Mouse (Mus musculus) CD4-positive helper T cell, adult 2 months (primary cell): ENCODE results near the gene Fbxo48.
A peak's percentile ranks its signal among the peaks of the same experiment; 100 is the strongest.

Experiments
- DNase-seq: peaks from one replicate; pipeline ENCODE4 v3.0.0-alpha.2; 2012; ENCODE audit warnings: low read depth, missing footprints, low spot score

The Fbxo48 gene

DNA sequence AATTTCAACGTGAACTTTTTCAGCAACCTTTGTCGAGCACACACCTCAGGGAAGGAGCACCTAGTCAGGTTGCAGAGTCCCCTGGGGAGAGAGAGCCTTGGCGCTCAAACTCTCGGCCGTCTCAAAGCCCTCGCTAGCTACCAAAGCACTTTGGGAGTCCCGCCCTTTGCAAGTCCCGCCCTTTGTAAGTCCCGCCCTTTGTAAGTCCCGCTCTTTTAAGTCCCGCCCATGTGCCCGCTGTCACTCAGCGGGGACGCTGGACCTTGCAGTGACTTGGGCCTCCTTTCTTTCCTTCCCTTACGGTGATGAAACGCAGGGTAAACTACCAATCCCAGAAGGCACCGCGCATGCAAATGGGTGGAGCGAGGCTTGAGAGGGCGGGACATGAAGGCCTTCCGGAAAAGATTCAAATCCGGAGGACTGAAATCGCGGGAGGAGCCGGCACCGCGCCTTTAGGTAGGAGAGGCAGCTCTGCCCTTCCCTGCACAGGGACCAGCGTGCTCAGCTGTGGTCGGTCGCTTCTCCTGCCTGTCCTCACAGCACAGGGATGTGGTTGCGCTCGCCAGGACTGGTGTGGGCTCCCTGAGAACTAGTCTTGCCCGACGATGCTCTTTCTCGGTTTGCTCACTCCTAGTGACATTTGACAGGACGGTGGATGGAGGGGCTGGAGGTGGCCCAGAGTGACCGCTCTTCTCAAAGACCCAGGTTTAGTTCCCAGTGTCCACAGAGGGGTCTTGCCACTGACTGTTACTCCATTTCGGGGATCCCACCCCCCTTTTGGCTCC lies at the start of gene Fbxo48:
TSS of gene Fbxo48 (plus strand) at position 400 of the 785 bp plus-strand sequence.
- DNase-seq: peak; percentile 99

DNA sequence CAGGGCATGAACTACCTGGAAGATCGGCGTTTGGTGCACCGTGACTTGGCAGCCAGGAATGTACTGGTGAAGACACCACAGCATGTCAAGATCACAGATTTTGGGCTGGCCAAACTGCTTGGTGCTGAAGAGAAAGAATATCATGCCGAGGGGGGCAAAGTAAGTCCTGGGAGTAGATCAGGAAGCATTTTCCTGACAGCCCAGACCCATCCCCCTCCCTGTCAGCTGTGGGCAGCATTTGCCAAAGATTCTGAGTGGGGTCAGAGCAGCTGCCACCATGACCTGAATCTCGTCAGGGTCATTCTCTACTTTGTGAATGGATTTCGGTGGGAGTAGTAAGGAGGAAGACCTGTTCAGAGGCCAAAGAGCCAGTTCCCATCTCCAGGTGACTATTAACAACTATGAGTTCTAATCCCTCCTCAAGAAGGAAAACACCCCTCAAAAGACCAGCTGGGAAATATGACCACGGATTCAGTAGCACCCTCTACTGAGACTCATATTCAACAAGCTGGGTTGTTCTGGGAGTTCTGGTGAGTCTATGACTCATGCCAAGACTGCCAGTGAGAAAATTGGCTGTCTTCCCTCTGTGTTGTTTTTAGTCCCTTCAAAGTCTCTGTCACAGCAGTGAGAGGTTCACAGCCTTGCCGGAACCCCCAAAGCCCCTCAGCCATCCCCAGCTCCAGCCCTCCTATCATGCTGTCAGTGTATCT lies 46.7 kb upstream of the Fbxo48 start:
- no peak for DNase-seq

DNA sequence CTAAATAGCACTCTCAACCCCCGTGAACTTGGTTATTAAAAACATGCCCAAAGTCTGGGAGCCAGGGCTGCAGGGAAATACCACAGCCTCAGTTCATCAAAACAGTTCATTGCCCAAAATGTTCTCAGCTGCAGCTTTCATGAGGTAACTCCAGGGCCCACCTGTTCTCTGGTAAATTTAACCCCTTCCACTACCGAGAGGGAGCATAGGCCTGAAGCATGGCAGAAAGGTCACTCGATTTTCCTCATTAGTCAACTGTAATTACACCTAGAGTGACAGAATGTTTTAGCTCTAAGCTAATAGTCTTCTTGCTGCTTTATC lies 46.2 kb upstream of the Fbxo48 start:
- DNase-seq: no peak

DNA sequence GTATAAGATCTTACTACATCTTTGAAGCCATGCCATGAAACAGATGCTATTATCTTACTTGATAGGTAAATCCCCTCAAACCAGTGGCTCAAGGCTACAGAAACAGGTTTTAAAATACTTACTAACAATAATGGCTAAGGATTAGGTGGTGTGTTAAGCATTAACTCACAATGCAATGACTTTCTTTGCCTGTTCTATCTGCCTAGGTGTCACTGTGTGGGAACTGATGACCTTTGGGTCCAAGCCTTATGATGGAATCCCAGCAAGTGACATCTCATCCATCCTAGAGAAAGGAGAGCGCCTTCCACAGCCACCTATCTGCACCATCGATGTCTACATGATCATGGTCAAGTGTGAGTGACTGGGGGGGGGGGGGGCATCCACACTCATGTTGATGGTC lies 44.6 kb upstream of the Fbxo48 start:
- DNase-seq: no peak

DNA sequence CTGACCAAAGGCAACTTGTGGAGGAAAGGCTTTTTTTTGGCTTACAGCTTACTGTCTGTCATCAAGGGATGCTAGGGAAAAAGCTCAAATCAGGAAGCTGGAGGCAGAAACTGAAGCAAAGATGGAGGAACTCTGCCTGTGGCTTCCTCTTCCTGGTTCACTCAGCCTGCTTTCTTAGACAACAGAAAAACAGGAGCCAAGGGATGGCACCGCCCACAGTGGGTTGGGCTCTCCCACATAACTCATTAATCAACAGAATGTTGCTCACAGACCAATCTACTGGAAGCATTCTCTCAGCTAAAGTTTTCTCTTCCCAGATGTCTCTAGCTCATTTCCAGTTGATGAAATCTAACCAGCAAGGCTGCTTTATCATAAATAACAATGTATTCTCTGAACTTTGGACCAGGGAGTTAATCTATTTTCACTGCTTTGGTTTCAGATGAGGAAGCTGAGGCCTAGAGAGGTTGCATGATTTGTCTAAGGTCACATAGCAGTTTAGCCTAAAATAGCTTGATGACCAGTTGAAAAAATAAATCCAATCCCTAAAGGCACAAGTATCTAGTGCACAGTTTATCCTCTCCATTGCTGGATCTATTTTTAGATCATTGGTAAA lies 43.6 kb upstream of the Fbxo48 start:
- DNase-seq: no peak

DNA sequence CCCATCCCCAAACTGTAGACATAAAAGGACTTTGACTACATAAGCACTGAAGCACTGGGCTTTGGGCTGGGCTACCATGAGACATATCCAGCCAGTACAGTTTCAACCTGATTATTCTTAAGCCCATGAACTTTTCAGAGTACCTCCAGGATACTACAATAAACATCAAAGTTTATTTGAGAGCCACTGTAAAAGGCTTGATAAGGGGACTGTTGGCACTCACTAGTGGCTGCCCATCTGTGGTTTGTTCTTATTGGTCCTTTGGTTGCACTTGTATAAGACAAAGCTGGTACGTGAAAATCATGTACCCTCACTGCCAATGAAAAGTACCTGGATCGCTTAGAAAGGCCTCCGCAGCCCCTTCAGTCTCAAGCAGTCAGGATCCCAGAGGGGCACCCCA lies 36.4 kb upstream of the Fbxo48 start:
- DNase-seq: no peak

DNA sequence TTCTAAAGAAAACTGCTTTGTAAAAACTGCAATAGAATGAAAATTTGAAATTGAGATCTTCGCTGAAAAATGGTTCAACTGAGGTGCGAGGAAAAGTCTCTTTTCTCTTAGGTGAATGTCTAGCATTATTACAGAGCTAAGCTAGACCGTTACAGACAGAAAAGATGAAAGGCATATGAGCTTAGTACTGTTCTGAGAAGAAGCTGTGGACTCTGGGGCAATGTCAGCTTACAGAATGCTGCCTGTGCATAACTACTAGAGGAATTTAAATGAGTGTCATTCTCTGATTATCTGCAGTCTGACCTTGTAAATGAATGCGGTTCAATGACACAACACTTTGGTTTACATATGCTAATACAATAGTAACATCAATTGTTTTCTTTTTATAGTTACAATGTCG lies 35.3 kb upstream of the Fbxo48 start:
- no peak for DNase-seq

DNA sequence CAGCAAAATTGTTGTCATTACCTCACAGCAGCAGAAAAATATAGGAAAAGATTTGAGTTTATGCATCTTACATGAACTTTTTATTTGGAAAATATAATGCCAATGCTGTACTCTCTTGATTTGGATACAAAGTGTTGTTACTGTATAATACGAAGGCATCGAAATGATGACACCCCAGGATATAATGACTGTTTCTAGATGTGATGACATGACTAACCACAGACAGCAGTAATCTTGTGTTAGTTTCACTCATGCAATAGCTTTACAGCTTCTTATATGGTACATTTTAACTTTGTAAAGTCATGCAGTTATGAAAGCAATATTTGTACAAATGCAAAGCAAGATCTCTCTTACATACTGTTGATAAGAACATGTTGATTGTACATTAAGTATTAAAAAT lies 33.7 kb upstream of the Fbxo48 start:
- DNase-seq: no peak

DNA sequence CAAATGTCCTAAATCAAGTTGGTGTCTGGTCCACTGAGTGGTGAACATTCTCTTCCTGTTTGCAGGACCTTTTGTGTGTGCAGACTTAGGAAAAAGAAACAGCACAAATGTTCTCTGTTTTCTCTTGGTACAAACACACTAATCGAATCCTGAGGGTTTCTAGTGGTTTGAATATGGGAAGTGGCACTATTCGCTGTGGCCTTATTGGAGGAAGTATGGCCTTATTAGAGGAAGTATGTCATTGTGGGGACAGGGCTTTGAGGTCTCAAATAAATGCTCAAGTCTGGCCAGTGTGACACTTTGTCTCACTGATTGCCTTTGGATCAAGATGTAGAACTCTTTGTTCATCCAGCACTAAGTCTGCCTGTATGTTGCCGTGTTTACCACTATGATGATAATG lies 19.0 kb upstream of the Fbxo48 start:
- DNase-seq: no peak

DNA sequence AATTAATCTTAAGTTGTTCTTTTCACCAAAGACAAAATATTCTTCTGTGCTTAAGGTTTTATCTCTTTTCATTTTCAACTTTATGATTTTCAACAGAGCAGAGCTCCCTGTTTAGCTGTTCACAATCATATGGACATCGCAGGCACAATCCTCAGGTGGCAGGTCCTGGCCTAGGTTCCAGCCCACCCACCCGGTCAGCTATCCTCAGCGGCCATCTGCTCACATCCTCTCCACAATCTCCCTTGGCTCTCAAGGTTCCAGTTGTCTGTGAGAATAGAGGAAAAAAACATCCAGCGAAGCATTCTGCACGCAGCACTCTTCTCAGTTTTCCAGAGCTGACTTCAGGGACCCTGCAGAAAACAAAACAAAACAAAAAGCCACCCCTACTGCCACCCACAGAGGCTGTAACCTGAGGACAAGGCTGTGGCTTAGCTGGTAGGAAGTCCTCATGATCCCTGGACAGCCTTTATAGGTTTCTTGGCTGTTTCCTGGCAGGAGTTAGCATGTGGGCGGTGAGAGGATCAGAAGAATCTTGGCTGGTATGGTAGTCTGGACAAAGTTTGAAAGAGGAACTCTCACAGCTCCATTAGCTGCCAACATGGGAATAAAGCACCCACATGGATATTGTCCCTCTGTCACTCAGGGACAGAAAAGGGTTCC lies 15.5 kb upstream of the Fbxo48 start:
- DNase-seq: no peak

DNA sequence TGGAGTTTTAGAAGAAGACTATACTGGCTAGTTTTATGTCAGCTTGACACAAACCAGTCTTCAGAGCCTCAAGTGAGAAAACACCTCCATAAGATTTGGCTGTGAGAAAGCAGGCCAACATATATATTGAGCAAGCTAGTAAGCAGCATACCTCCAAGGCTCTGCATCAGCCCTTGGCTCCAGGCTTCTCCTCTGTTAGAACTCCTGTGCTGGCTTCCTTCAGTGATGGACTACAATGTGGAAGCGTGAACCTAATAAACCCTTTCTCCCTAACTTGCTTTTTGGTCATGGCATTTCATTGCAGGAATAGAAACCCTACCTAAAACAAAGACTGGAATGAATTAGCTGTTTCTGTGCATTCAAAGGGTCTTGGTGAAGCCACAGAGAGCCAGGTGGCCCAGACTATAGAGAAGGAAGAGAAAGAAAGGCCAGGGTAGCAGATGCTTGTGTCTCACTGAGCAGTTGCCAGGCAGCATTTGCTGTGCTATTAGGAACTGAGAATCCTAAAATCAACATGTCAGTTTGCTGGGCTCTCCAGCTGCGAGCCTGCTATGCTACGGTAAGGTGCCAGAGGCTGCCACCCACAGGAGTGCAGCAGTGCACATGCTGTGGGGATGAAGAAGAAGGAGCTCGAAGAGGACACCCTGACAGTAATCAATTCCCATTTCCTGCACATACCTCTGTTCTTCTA lies 9.9 kb upstream of the Fbxo48 start:
- no peak for DNase-seq

DNA sequence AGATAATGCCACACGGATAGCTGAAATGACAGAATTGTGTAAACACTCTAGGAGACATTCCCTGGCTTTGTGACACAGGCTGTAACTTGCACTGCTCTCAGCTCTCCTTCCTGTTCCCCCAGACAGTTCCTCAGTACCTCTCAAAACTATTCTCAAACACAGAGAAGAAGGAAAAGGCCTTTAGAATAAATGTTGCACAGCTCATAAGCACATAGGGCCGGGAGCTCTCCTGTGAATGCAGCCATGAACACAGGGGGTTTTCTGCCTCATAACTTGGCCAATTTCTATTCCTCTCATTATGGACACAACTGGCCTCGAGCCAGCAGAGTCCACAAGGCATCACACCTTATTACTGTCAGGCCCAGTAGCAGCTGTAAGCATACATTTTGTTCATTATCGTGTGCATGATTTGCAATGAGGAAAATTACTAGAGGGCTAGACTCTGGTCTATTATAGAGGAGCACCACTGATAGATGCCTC lies 9.2 kb upstream of the Fbxo48 start:
- DNase-seq: no peak

DNA sequence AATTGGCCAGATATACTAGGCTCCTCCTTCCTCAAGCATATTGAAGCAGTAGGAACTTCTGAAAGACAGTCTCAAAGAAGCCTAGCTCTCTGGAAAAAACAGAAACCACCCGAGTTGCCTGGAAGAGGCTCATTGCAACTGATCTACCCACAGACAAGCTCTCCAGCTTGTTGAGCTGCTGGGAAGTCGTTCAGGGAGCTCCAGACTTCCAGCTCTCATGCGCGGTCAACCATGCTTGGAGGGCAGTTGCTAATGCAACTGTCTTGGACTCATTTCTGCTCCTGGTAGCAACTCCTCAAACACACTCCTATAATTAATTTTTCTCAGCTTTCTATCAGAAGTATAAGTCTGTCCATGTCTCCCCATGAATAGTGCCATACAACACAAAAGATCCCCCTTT lies 8.2 kb upstream of the Fbxo48 start:
- DNase-seq: no peak

DNA sequence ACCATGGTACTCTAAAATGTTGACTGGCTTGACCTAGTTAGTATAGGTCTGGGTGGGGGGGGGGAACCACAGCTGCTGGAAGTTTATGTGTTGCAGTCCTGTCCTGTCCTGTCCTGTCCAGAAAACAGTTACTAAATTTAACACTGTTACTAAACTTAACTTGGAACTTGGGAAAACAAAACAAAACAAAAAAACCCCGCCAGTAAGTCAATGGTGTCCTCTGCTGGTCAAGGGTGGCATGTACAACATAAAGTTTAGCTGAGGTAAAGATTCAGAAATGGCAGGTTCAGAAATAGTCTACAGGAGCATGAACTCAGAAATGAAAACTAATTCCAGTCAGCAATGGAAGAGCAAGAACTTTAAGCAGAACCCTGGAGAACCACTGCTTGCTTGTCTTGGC lies 2.4 kb upstream of the Fbxo48 start:
- DNase-seq: peak; percentile 28

DNA sequence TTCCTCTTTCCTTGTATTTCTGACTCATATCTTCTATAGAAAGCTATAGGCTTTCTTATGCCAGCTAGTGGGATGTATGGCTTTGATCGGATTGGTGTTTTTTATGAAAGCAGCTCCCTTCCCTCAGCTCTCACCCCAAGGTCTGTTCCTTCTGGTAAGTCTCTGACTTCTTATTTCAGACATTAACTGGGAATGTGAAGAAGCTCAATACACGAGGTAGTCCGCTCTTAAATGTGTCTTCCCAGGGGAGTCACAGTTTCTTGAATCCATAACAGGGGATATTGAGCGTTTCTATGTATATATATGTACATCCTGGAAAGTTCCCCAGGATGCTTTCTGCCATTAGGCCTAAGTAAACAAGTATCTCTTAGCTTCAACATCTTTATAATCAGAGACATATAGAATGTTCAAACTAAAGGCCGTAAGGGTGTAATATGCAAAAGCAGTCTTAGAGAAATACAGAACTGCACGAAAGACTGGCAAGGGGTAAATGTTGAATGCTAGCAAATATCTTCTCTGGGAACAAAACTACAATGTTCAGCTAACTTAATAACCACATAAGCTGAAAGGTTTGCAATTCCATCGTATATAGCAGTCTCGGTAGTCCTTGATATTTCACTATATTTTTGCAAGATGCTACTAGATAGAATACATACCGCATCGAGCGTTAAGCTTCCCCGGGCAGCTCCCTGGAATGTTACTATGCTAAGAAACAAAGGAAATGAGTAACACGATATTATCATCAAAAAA lies 774 bp upstream of the Fbxo48 start:
- no peak for DNase-seq

DNA sequence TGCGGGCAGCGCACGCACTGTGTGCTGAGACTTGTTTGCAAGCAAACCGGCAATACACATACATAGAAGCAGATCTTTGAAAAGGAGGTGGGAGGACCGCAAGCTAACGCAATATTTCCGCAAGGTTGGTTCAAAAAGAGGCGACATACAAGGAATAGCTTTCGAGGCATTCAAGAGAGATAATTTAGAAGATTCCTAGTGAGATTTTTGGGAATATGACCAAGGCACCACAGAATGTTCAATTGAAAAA lies 511 bp downstream of the Fbxo48 start:
- no peak for DNase-seq

DNA sequence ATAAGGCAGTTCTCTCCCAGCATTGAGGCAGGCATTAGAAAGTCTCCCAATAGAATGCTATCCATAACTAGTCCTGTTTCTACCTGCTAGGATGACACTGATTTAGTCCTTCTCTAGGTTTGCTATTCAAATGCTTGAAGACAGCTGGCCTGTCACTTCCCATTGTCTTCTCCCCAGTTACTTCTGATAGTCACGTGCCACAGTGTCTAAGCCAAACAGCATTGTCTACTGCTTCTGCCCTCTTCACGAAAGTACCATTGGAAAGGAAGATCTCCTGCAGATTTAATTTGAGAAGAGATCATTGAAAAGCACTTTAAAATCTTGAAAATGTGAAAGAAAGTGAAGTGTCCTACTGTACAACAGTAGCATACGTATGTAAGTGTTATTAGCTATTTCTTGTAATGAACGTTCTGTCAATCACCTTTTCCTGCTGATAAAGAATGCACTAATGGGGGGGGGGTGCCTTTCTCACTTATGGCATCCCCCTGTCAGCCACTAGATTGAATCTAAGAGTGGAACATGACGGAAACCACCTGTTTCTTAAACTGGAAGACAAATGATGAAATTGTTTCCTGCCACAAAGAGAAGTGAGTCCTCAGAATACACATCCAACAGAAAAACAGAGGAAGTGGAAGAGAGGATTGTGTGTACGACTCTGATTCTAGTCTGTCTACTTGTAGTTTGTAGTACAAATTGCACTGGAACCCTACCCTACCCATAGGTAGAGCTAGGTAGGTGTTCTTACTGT lies 5.1 kb downstream of the Fbxo48 start:
- peak; percentile 52 for DNase-seq

DNA sequence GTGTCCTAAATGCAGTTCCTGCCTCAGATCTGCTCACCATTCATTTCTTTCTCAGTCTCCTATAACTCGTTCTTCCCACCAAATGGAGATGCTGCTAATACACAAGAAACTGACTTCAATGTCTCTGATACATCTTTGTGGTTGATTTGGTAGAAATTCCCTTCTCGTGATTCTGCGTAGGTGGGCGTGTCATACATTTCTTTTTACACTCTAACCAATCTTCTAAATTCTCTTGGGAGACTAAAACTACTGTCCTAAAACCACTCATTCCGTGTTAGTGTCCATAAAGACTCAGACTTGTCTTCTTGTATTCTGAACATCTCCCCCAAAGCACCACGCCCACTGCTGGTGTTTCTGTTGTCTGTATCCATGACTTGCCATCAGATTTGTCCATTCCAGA lies 5.9 kb downstream of the Fbxo48 start:
- peak; percentile 44 for DNase-seq

DNA sequence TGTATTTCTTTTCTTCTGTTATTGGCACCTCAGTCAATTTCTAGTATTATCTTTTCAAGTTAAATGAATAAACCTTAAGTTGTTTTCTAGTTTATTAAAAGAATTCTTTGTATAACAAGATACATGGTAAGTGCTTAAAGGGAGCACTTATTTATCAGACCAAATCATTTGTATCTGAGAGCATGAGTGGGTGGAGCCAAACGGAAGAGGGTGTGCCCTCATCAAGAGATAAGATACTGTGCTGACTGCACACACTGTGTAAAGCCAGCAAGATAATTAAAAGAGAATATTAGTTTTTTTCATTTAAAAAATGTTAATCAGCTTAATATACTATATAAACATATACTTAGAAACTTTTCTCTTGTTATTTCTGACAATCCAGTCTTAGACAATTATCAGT lies 7.3 kb downstream of the Fbxo48 start:
- DNase-seq: peak; percentile 41

DNA sequence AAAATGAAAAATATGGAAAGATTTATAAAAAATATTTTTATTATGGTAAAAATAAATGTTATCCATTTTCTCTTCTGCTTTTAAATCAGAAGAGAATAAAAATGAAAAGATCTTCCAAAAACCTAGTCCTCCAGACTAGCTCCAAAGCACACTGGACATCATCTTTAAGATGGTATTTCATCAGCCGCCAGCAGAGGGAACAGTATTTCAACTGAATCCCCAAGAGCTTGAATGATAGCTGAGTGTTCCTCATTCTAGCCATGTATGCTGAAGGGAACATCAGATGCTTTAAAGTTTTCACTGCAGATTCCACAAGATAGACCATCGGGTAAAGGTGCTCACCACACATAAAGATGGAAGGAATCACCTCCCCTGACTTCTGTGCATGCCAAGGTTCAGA lies 16.6 kb downstream of the Fbxo48 start:
- peak; percentile 9 for DNase-seq

DNA sequence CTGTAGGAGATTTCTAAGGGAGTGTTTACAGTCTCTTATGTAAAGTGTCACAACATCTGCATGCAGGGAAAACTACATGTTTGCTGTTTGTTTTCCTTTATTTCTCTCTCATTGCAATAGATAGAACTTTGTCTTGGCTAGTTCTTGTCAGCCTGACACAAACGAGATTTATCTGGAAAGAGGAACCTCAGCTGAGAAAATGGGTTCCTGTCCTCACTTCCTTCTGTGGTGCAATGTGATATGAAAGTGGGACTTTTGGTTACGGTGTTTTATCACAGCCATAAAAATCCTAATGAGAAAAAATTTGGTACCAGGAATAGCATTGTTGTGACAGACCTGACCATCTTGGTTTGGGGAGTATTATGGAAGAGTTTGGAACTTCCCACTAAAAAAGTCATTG lies 18.5 kb downstream of the Fbxo48 start:
- no peak for DNase-seq
